Mouse (Mus musculus) adrenal gland, adult 18-20 months (tissue): ENCODE data around the gene Lcp1. TPM values are rescaled to one million over a fixed set of nuclear protein-coding genes. Genes with fewer than 3 reads are reported as not detected.

ENCODE experiments used
- DNase-seq, 2 experiments: peaks; one replicate each; pipeline ENCODE4 v3.0.0; 2021 to 2022; ENCODE audit warnings: low spot score in 2 of 2
- total RNA-seq, 2 experiments: library from RNA; stranded (reverse); gene quantifications; 1 replicate in 1 of 2; 2 replicates in 1 of 2; pipeline ENCODE4 v1.2.3; 2021

Gene Lcp1
- total RNA-seq, 2 experiments from 2014 or later, result 14.8 to 26.2 TPM

- no peak for DNase-seq
Observed at GRCm38 (mm10) chr14:75175781-75176180, 44.9 kb downstream of the Lcp1 start.

- DNase-seq, result no peak
Observed at GRCm38 (mm10) chr14:75176425-75177045, 45.6 kb downstream of the Lcp1 start.

GRCm38 (mm10) chr14:75177400-75177799 lies 46.5 kb downstream of the Lcp1 start:
- DNase-seq, result no peak

GRCm38 (mm10) chr14:75178384-75178793 lies 47.5 kb downstream of the Lcp1 start:
- no peak for DNase-seq

- no peak for DNase-seq
Observed at GRCm38 (mm10) chr14:75178801-75179211, 47.9 kb downstream of the Lcp1 start.

GRCm38 (mm10) chr14:75179255-75179963 lies 48.5 kb downstream of the Lcp1 start:
- DNase-seq, result no peak

- DNase-seq, result no peak
Observed at GRCm38 (mm10) chr14:75180551-75180978, 49.7 kb downstream of the Lcp1 start.

- DNase-seq, result no peak
Observed at GRCm38 (mm10) chr14:75181062-75181935, 50.4 kb downstream of the Lcp1 start.

GRCm38 (mm10) chr14:75182378-75182777 lies 51.5 kb downstream of the Lcp1 start:
- DNase-seq, result no peak

GRCm38 (mm10) chr14:75182831-75183230 lies 51.9 kb downstream of the Lcp1 start:
- no peak for DNase-seq

GRCm38 (mm10) chr14:75184069-75184790 lies 53.3 kb downstream of the Lcp1 start:
- no peak for DNase-seq

- no peak for DNase-seq
Observed at GRCm38 (mm10) chr14:75185796-75186594, 55.1 kb downstream of the Lcp1 start.

GRCm38 (mm10) chr14:75186858-75187415 lies 56.0 kb downstream of the Lcp1 start:
- no peak for DNase-seq

GRCm38 (mm10) chr14:75188521-75188920 lies 57.6 kb downstream of the Lcp1 start:
- no peak for DNase-seq

GRCm38 (mm10) chr14:75189031-75189430 lies 58.1 kb downstream of the Lcp1 start:
- DNase-seq, result no peak

GRCm38 (mm10) chr14:75190683-75191082 lies 59.8 kb downstream of the Lcp1 start:
- no peak for DNase-seq

GRCm38 (mm10) chr14:75192427-75192826 lies 61.5 kb downstream of the Lcp1 start:
- DNase-seq, result no peak

- no peak for DNase-seq
Observed at GRCm38 (mm10) chr14:75192858-75193257, 62.0 kb downstream of the Lcp1 start.

GRCm38 (mm10) chr14:75195530-75195929 lies 64.6 kb downstream of the Lcp1 start:
- no peak for DNase-seq

GRCm38 (mm10) chr14:75197027-75197426 lies 66.1 kb downstream of the Lcp1 start:
- peak in 1 of 2 experiments; percentile 24 for DNase-seq
